Mouse (Mus musculus): ENCODE measurements around the gene Stk11.

GRCm38 (mm10) chr10:80156752-80157053 lies 41.1 kb downstream of the Stk11 start:
- TF ChIP-seq CTCF (IDR thresholded peaks at IDR 0.05; ENCODE audit: low read depth, low read length) (no peak), POLR2A (IDR thresholded peaks at IDR 0.05; ENCODE audit: extremely low read depth, insufficient read depth, low read length) (no peak)

All from liver, adult 2 months (tissue).